Mouse (Mus musculus) CH12.LX (cell line): ENCODE measurements around the gene Pcbp4.

Experiments used
- CHD1 ChIP-seq: IDR thresholded peaks from 2 replicates; pipeline ENCODE4 v1.6.1; 2012; ENCODE audit warnings: low read depth, low read length, improper control_type of control experiment, inconsistent platforms
- CTCF ChIP-seq, 2 experiments: IDR thresholded peaks in 1 of 2; conservative IDR thresholded peaks in 1 of 2; 2 replicates each; pipeline ENCODE4 v1.5.1; 2011 to 2012; ENCODE audit warnings: low read depth in 2 of 2, low read length in 2 of 2, improper control_type of control experiment in 1 of 2, inconsistent platforms in 1 of 2, mild to moderate bottlenecking in 1 of 2, moderate library complexity in 1 of 2
- EP300 ChIP-seq: IDR thresholded peaks from 2 replicates; pipeline ENCODE4 v1.6.1; 2011; ENCODE audit warnings: low read length, improper control_type of control experiment
- ETS1 ChIP-seq: conservative IDR thresholded peaks from 2 replicates; pipeline ENCODE4 v1.6.1; 2012; ENCODE audit warnings: low read depth, mild to moderate bottlenecking, inconsistent platforms, low read length, improper control_type of control experiment, moderate library complexity
- MAX ChIP-seq: IDR thresholded peaks from 2 replicates; pipeline ENCODE4 v1.6.1; 2011; ENCODE audit warnings: low read length, improper control_type of control experiment
- NELFE ChIP-seq: IDR thresholded peaks from 2 replicates; pipeline ENCODE4 v1.6.1; 2011; ENCODE audit warnings: low read depth, low read length, improper control_type of control experiment
- PAX5 ChIP-seq: IDR thresholded peaks from 2 replicates; pipeline ENCODE4 v1.6.1; 2012; ENCODE audit warnings: low read length, inconsistent platforms, mixed read lengths
- POLR2A ChIP-seq: IDR thresholded peaks from 2 replicates; pipeline ENCODE4 v1.6.1; 2011; ENCODE audit warnings: low read depth, mild to moderate bottlenecking, improper control_type of control experiment, low read length
- RCOR1 ChIP-seq: conservative IDR thresholded peaks from 2 replicates; pipeline ENCODE4 v1.6.1; 2012; ENCODE audit warnings: low read depth, mild to moderate bottlenecking, inconsistent platforms, low read length, improper control_type of control experiment
- SMC3 ChIP-seq: IDR thresholded peaks from 2 replicates; pipeline ENCODE4 v1.6.1; 2011; ENCODE audit warnings: low read depth, low read length, improper control_type of control experiment
- UBTF ChIP-seq: IDR thresholded peaks from 2 replicates; pipeline ENCODE4 v1.6.1; 2012; ENCODE audit warnings: low read depth, mild to moderate bottlenecking, inconsistent platforms, low read length, improper control_type of control experiment, moderate library complexity
- USF2 ChIP-seq: conservative IDR thresholded peaks from 2 replicates; pipeline ENCODE4 v1.6.1; 2011; ENCODE audit warnings: low read depth, low read length, improper control_type of control experiment

GRCm38 (mm10) chr9:106447951-106448350, 5.1 kb upstream of the Pcbp4 start:
- TF ChIP-seq CTCF (conservative IDR thresholded peaks at IDR 0.05 in 1 of 2, IDR thresholded peaks at IDR 0.05 in 1 of 2; ENCODE audit: low read depth in 2 of 2, low read length in 2 of 2) (no peak), SMC3 (no peak), MAX (no peak; the same call in 1 of the 2 replicates), POLR2A (no peak), EP300 (no peak), UBTF (no peak), PAX5 (no peak), CHD1 (no peak), ETS1 (no peak), USF2 (no peak), RCOR1 (no peak), NELFE (no peak)
